13 mouse cellular contexts compared by ENCODE assay signal in the genomic region with DNA sequence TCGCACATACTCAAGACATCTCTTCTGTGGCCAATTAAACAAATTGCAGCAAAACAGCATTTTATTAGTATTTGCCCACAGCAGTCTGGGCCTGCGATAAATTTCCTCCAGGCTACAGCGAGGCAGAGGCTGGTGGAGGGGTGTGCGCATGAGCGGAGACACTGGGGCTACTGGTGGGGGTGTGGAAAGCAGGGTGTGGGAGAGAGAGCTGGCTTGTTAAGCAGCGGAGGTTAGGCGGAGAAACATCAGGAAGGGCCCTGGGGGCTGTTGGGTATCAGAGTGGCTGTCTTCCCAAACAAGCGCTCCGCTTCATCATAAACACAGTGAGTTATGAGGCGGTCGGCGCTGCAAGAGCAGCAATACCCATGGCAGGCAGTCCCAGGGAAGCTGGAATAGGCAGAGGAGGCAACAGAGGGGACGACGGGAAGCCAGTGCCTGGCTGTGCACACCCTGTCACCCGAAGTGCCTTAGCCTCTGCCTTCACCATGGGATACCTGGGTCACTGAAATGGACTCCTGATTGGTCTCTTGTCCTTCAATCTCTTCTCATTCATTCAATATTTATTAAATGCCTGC.
DNase-seq lines count a peak whose midpoint lies in the region; ATAC-seq lines count a peak whose summit lies in the region.
"Had no signal": no experiment of that assay in that cellular context is flagged by ENCODE, and none has a peak within 500 bp of the region (broad histone marks: within the 10 kb centered on the region; RNA-seq: fewer than 3 reads in every experiment).

No protein-coding gene starts in this region.

- no peaks in the 10 kb centered on the region for H3K36me3 ChIP-seq in forebrain, embryonic 12.5 days (replicated peaks)
- no peaks in the 10 kb centered on the region for H3K36me3 ChIP-seq in forebrain, embryonic 10.5 days (replicated peaks)
- no peaks in the 10 kb centered on the region for H3K36me3 ChIP-seq in limb, embryonic 11.5 days (ENCODE audit: control insufficient read depth, insufficient read depth, low read length)
- no peaks in the 10 kb centered on the region for H3K36me3 ChIP-seq in neural tube, embryonic 15.5 days

- H3K9ac ChIP-seq in forebrain, embryonic 12.5 days: 0 out of 2 replicates have a peak overlapping the region, but pooled peaks have one; percentile 7
- H3K9ac ChIP-seq in limb, embryonic 11.5 days (ENCODE audit: low read length): no peak overlapping the region
- no peak overlapping the region for H3K9ac ChIP-seq in neural tube, embryonic 15.5 days (replicated peaks)
- H3K9ac ChIP-seq: liver, postnatal 0 days had no signal

- no peak for DNase-seq in forebrain, embryonic 10.5 days (ENCODE audit: extremely low spot score, low spot score)
- DNase-seq in retina, postnatal 1 day: peak; percentile 77
- DNase-seq in retina, embryonic 14.5 days (ENCODE audit: low spot score): no peak
- peak; percentile 49 for DNase-seq in limb, embryonic 11.5 days (ENCODE audit: low spot score)
- no peak for DNase-seq in cerebellum, postnatal 14 days
- DNase-seq in lung, postnatal 25 days (ENCODE audit: low spot score): no peak
- DNase-seq: adrenal gland, postnatal 36 days; cerebellum, adult 9-10 months; gastrocnemius, postnatal 14 days; heart, postnatal 36 days; liver, postnatal 0 days had no signal

- no peak overlapping the region for H3K4me2 ChIP-seq in forebrain, embryonic 12.5 days
- peak overlapping the region; percentile 37 for H3K4me2 ChIP-seq in limb, embryonic 11.5 days (ENCODE audit: low read depth, severe bottlenecking)
- peak overlapping the region; percentile 48 for H3K4me2 ChIP-seq in neural tube, embryonic 15.5 days

- H3K4me3 ChIP-seq in forebrain, embryonic 12.5 days (replicated peaks): no peak overlapping the region
- H3K4me3 ChIP-seq in forebrain, embryonic 10.5 days: no peak overlapping the region
- no peak overlapping the region for H3K4me3 ChIP-seq in limb, embryonic 11.5 days (ENCODE audit: low read depth, low read length)
- H3K4me3 ChIP-seq in neural tube, embryonic 15.5 days (replicated peaks): peak overlapping the region; percentile 7; the same call in 1 of the 2 replicates

- H3K27me3 ChIP-seq in forebrain, embryonic 12.5 days: peaks cover 44% of the 10 kb centered on the region
- H3K27me3 ChIP-seq in forebrain, embryonic 10.5 days (ENCODE audit: poor library complexity, severe bottlenecking): peaks cover 77% of the 10 kb centered on the region
- no peaks in the 10 kb centered on the region for H3K27me3 ChIP-seq in limb, embryonic 11.5 days (ENCODE audit: control insufficient read depth, insufficient read depth, low read length)
- H3K27me3 ChIP-seq in neural tube, embryonic 15.5 days (replicated peaks): peaks cover 19% of the 10 kb centered on the region

- H3K4me1 ChIP-seq in forebrain, embryonic 12.5 days: peaks cover 13% of the 10 kb centered on the region
- peaks cover 17% of the 10 kb centered on the region for H3K4me1 ChIP-seq in forebrain, embryonic 10.5 days
- H3K4me1 ChIP-seq in limb, embryonic 11.5 days (ENCODE audit: control insufficient read depth, insufficient read depth, low read length): peaks cover 15% of the 10 kb centered on the region
- H3K4me1 ChIP-seq in neural tube, embryonic 15.5 days: peaks cover 21% of the 10 kb centered on the region

- ATAC-seq in forebrain, embryonic 12.5 days (ENCODE audit: low FRiP score): no peak
- 0 out of 2 replicates have a peak, but pooled peaks have one; percentile 26 for ATAC-seq in limb, embryonic 11.5 days (ENCODE audit: insufficient number of reproducible peaks, low FRiP score, low TSS enrichment, low read depth)
- ATAC-seq in neural tube, embryonic 15.5 days (ENCODE audit: low FRiP score): peak; percentile 73
- ATAC-seq: liver, postnatal 0 days had no signal

- 52% methylated on average over 15 of the region's 15 CpGs for WGBS in forebrain, embryonic 12.5 days
- 59% methylated on average over 15 of the region's 15 CpGs for WGBS in forebrain, embryonic 10.5 days
- 24% methylated on average over 15 of the region's 15 CpGs for WGBS in limb, embryonic 11.5 days
- WGBS in neural tube, embryonic 15.5 days: 18% methylated on average over 15 of the region's 15 CpGs

- no peaks in the 10 kb centered on the region for H3K9me3 ChIP-seq in forebrain, embryonic 12.5 days
- H3K9me3 ChIP-seq in forebrain, embryonic 10.5 days: no peaks in the 10 kb centered on the region
- no peaks in the 10 kb centered on the region for H3K9me3 ChIP-seq in limb, embryonic 11.5 days (ENCODE audit: control insufficient read depth, low read length)
- H3K9me3 ChIP-seq in neural tube, embryonic 15.5 days (replicated peaks): no peaks in the 10 kb centered on the region

- no peak overlapping the region for H3K27ac ChIP-seq in forebrain, embryonic 12.5 days
- no peak overlapping the region for H3K27ac ChIP-seq in forebrain, embryonic 10.5 days
- no peak overlapping the region for H3K27ac ChIP-seq in limb, embryonic 11.5 days (replicated peaks; ENCODE audit: low read depth, low read length)
- peak overlapping the region; percentile 70 for H3K27ac ChIP-seq in neural tube, embryonic 15.5 days (replicated peaks)

Comparison
In these comparisons a context has a peak if more than half of its experiments do, and no peak if none do; other contexts are left out.
1. DNase-seq: peak in retina, postnatal 1 day (single experiment) and limb, embryonic 11.5 days (single experiment); none in forebrain, embryonic 10.5 days (single experiment), retina, embryonic 14.5 days (single experiment), cerebellum, postnatal 14 days (0 of 2) and lung, postnatal 25 days (single experiment).